Mouse (Mus musculus) megakaryocyte-erythroid progenitor cell, adult 5-6 weeks (primary cell): Measurements from ENCODE around the gene Ptgir. TPM values are rescaled to one million over a fixed set of nuclear protein-coding genes. Genes with fewer than 3 reads are reported as not detected.

ENCODE experiments used
- ATAC-seq: replicated peaks from 2 replicates; pipeline ENCODE4 v1.8.0; 2016; ENCODE audit warnings: mild to moderate bottlenecking, inconsistent platforms; ENCODE audit not compliant: severe bottlenecking, poor library complexity, low FRiP score, low TSS enrichment
- total RNA-seq, 2 experiments: library from RNA; stranded (forward) in 1 of 2; stranded (reverse) in 1 of 2; fragments of 200-1000, 215-1000 nt in 1 of 2; fragments of >200 nt in 1 of 2; fragmentation: Nextera tagmentation in 1 of 2; gene quantifications; 2 replicates each; pipeline ENCODE4 v1.2.3; 2014 to 2017

Ptgir gene
- total RNA-seq, 2 experiments from 2014 or later, result not detected

DNA sequence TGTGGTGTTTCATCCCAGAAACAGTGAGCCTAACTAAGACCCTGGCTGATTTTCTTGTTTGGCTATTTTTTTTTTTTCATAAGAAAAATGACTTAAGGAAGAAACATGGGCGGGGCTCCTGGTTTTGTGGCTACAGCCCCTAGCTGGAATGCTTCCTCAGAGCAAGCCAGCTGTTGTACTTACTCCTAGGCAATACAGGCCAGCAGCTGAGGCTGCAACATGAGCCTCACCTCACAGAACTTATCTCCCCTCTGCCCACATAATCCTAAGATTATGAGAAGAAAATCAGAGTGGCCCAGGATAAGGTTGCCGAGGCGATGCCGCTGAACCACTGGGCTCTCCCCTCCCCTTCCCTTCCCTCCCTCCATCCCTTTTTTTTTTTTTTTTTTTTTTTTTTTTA, 49.4 kb downstream of the Ptgir start:
- no peak for ATAC-seq

DNA sequence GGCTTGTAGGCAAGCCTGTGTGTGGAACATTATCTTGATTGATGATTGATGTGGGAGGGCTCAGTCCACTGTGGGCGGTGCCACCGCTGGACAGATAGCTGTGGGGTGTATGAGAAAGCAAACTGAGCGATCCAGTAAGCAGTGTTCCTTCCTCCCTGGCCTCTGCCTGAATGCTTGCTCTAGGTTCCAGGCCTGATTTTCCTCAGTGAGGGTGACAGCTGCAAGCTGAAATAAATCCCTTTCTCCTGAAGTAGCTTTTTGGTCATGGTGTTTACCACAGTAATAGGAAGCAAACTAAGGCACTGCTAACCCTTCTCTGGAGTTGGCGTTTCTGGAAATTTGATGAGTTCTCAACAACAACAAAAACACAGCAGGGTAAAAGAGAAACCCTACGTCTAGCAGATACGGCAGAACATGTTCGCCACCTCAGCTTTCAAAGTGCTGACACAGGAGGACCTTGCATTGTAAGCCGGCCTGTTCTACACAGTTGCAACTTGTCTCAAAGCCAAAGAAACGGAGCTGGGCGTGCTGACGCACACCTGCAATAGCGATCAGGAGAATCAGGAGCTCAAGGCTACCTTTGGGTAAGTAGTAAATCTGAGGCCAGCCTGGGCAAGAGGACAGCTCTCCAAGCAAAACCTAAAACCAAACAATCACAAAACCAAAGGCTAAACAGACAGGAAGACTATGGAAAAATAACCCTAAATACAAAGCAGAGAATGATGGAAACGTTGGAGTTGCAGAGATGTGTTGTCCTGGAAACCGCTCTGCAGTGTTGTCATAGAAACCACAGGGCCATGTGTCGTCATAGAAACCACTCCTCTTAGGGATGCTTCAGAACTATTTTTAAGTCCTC, 50.3 kb downstream of the Ptgir start:
- no peak for ATAC-seq

DNA sequence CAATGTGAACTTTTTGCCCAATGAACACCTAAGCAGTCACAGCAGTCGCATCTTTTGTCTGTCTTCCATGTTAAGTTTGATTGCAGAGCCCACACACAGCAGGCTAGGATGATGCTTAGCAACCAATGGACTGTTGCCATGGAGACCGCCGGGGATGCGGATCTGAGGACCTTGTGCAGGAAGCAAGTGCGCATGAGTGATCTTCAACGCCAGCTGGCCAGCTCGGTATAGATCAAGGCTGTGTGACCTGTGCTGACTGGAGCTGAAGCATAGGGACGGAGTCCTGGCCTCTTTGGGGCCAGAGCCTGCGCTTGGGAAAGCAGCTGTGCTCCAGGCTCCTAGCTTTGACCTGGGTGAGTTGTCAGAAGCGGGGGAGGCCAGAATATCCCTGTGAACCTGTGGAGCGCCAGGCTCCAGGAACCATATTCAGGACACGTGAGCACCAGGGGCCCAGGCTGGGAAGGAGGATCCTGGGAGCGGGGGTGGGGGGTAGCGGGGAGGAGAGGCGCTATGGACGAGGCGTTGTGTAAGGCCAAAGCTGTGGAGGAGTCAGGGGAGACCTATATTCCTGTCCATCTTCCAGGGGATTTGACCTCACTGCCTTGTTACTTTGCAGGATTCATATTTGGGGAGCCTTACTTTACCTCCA, 53.4 kb downstream of the Ptgir start, which contains the start of gene Pnmal1:
Gene Pnmal1 (plus strand): TSS at position 141 of the 649 bp plus-strand sequence.
- ATAC-seq, result no peak

Other genes with a start within 250 kb of the Ptgir start
- not detected in 2 replicates for gene Ceacam15, start 230.8 kb upstream of the Ptgir start, total RNA-seq (2014; fragmentation: Nextera tagmentation)
- gene Ceacam15, start 230.8 kb upstream of the Ptgir start, total RNA-seq (2017), result not detected in 2 replicates
- not detected in 2 replicates for gene Ceacam9, start 184.6 kb upstream of the Ptgir start, total RNA-seq (2014; fragmentation: Nextera tagmentation)
- gene Ceacam9, start 184.6 kb upstream of the Ptgir start, total RNA-seq (2017), result not detected in 2 replicates
- 138 and 161 TPM in 2 replicates for gene Ap2s1, start 168.1 kb upstream of the Ptgir start, total RNA-seq (2014; fragmentation: Nextera tagmentation)
- gene Ap2s1, start 168.1 kb upstream of the Ptgir start, total RNA-seq (2017), result 55.7 and 62.9 TPM in 2 replicates
- gene Slc1a5, start 125.2 kb upstream of the Ptgir start, total RNA-seq (2014; fragmentation: Nextera tagmentation), result 102 and 107 TPM in 2 replicates
- 31.8 and 36.1 TPM in 2 replicates for gene Slc1a5, start 125.2 kb upstream of the Ptgir start, total RNA-seq (2017)
- gene Strn4, start 90.6 kb upstream of the Ptgir start, total RNA-seq (2014; fragmentation: Nextera tagmentation), result 62.0 and 66.6 TPM in 2 replicates
- 63.9 and 71.1 TPM in 2 replicates for gene Strn4, start 90.6 kb upstream of the Ptgir start, total RNA-seq (2017)
- 14.4 and 21.5 TPM in 2 replicates for gene Fkrp, start 89.8 kb upstream of the Ptgir start, total RNA-seq (2014; fragmentation: Nextera tagmentation)
- gene Fkrp, start 89.8 kb upstream of the Ptgir start, total RNA-seq (2017), result 8.9 and 15.8 TPM in 2 replicates
- 14.2 and 19.8 TPM in 2 replicates for gene Prkd2, start 63.6 kb upstream of the Ptgir start, total RNA-seq (2014; fragmentation: Nextera tagmentation)
- gene Prkd2, start 63.6 kb upstream of the Ptgir start, total RNA-seq (2017), result 5.2 and 14.9 TPM in 2 replicates
- gene Dact3, start 31.2 kb upstream of the Ptgir start, total RNA-seq (2014; fragmentation: Nextera tagmentation), result 0.27 TPM in 1 of 2 replicates, not detected in the other
- 0.75 TPM in 1 of 2 replicates, not detected in the other for gene Dact3, start 31.2 kb upstream of the Ptgir start, total RNA-seq (2017)
- gene Gng8, start 14.7 kb upstream of the Ptgir start, total RNA-seq (2014; fragmentation: Nextera tagmentation), result not detected in 2 replicates
- 2.6 TPM in 1 of 2 replicates, not detected in the other for gene Gng8, start 14.7 kb upstream of the Ptgir start, total RNA-seq (2017)
- gene Calm3, start 17.6 kb downstream of the Ptgir start, total RNA-seq (2014; fragmentation: Nextera tagmentation), result 291 and 377 TPM in 2 replicates
- gene Calm3, start 17.6 kb downstream of the Ptgir start, total RNA-seq (2017), result 512 and 515 TPM in 2 replicates
- not detected in 2 replicates for gene Pnmal2, start 38.2 kb downstream of the Ptgir start, total RNA-seq (2014; fragmentation: Nextera tagmentation)
- not detected in 2 replicates for gene Pnmal2, start 38.2 kb downstream of the Ptgir start, total RNA-seq (2017)
- gene Pnmal1, start 53.2 kb downstream of the Ptgir start, total RNA-seq (2014; fragmentation: Nextera tagmentation), result not detected in 2 replicates
- gene Pnmal1, start 53.2 kb downstream of the Ptgir start, total RNA-seq (2017), result not detected in 2 replicates
- gene Gm42372, start 76.6 kb downstream of the Ptgir start, total RNA-seq (2014; fragmentation: Nextera tagmentation), result 0.28 and 0.35 TPM in 2 replicates
- gene Gm42372, start 76.6 kb downstream of the Ptgir start, total RNA-seq (2017), result not detected in 2 replicates
- gene Ccdc8, start 86.2 kb downstream of the Ptgir start, total RNA-seq (2014; fragmentation: Nextera tagmentation), result 0.79 and 2.7 TPM in 2 replicates
- gene Ccdc8, start 86.2 kb downstream of the Ptgir start, total RNA-seq (2017), result 1.1 and 5.3 TPM in 2 replicates
- gene Ppp5c, start 121.4 kb downstream of the Ptgir start, total RNA-seq (2014; fragmentation: Nextera tagmentation), result 148 and 150 TPM in 2 replicates
- 58.8 and 82.4 TPM in 2 replicates for gene Ppp5c, start 121.4 kb downstream of the Ptgir start, total RNA-seq (2017)
- 22.8 and 39.3 TPM in 2 replicates for gene Hif3a, start 155.9 kb downstream of the Ptgir start, total RNA-seq (2014; fragmentation: Nextera tagmentation)
- 2.9 and 3.7 TPM in 2 replicates for gene Hif3a, start 155.9 kb downstream of the Ptgir start, total RNA-seq (2017)
- gene Psg16, start 167.6 kb downstream of the Ptgir start, total RNA-seq (2014; fragmentation: Nextera tagmentation), result 0.11 TPM in 1 of 2 replicates, not detected in the other
- gene Psg16, start 167.6 kb downstream of the Ptgir start, total RNA-seq (2017), result 1.1 TPM in 1 of 2 replicates, not detected in the other
- not detected in 2 replicates for gene Ceacam3, start 243.8 kb downstream of the Ptgir start, total RNA-seq (2014; fragmentation: Nextera tagmentation)
- not detected in 2 replicates for gene Ceacam3, start 243.8 kb downstream of the Ptgir start, total RNA-seq (2017)